8 mouse cellular contexts compared by ENCODE assay signal in genomic region chr11:87578249-87578962, GRCm38 (mm10). TPM values are rescaled to one million over a fixed set of nuclear protein-coding genes. Genes with fewer than 3 reads are reported as not detected.
A peak's percentile ranks its signal among the peaks of the same experiment; 100 is the strongest.
DNase-seq lines count a peak whose midpoint lies in the region; ATAC-seq and TF ChIP-seq lines count a peak whose summit lies in the region.

No protein-coding gene starts in this region.

- intact Hi-C loops in heart, postnatal 14 days (cut with DNase I), result no loop called here

- 0 out of 2 replicates have a peak overlapping the region, but pooled peaks have one; percentile 8 for H3K9ac ChIP-seq in ES-E14 (ENCODE audit: insufficient read depth, low read depth, low read length, poor library complexity, severe bottlenecking)
- H3K9ac ChIP-seq in forebrain, embryonic 14.5 days (ENCODE audit: low read length), result peak overlapping the region; percentile 61
- H3K9ac ChIP-seq in lung, embryonic 14.5 days, result peak overlapping the region; percentile 57

- H3K36me3 ChIP-seq in ES-E14 (ENCODE audit: control insufficient read depth, insufficient read depth, low read length, poor library complexity, severe bottlenecking), result no peaks in the 10 kb centered on the region
- no peaks in the 10 kb centered on the region for H3K36me3 ChIP-seq in forebrain, embryonic 14.5 days (ENCODE audit: control insufficient read depth, insufficient read depth, low read length)
- H3K36me3 ChIP-seq in lung, embryonic 14.5 days (ENCODE audit: insufficient read depth), result no peaks in the 10 kb centered on the region

- under 1% methylated on average over 40 of the region's 40 CpGs for WGBS in forebrain, embryonic 14.5 days
- under 1% methylated on average over 40 of the region's 40 CpGs for WGBS in lung, embryonic 14.5 days

- peaks cover 5 to 16% of the 10 kb centered on the region in 2 experiments; a peak in 2 of 4 replicates for H3K4me1 ChIP-seq in ES-E14 (ENCODE audit: control insufficient read depth in 2 of 2, insufficient read depth in 2 of 2, low read length in 2 of 2, poor library complexity in 1 of 2)
- 0 out of 2 replicates have a peak, but pooled peaks cover 8% of the 10 kb centered on the region for H3K4me1 ChIP-seq in forebrain, embryonic 14.5 days (ENCODE audit: control insufficient read depth, insufficient read depth, low read length)
- H3K4me1 ChIP-seq in lung, embryonic 14.5 days (ENCODE audit: insufficient read depth), result peaks cover 12% of the 10 kb centered on the region

- no peak overlapping the region for H3K27ac ChIP-seq in ES-E14 (ENCODE audit: insufficient read depth, low read depth, low read length, poor library complexity, severe bottlenecking)
- H3K27ac ChIP-seq in forebrain, embryonic 14.5 days (ENCODE audit: low read depth, low read length), result no peak overlapping the region
- peak overlapping the region; percentile 70; the same call in 1 of the 2 replicates for H3K27ac ChIP-seq in lung, embryonic 14.5 days (ENCODE audit: low read depth)

- ATAC-seq in forebrain, embryonic 14.5 days, result peak; percentile 87
- peak; percentile 66 for ATAC-seq in lung, embryonic 14.5 days (ENCODE audit: insufficient read depth)
- peak; percentile 43; the same call in 1 of the 2 replicates for ATAC-seq in neutrophil, adult 5-6 weeks (ENCODE audit: extremely low read depth, insufficient number of reproducible peaks, low FRiP score, poor library complexity, severe bottlenecking)

- peak overlapping the region; percentile 72 for H3K4me2 ChIP-seq in forebrain, embryonic 14.5 days (ENCODE audit: low read length)
- H3K4me2 ChIP-seq in lung, embryonic 14.5 days, result peak overlapping the region; percentile 93

- peak overlapping the region; percentile 60 to 72 for H3K4me3 ChIP-seq in ES-E14 (ENCODE audit: insufficient read depth in 1 of 2, low read depth in 1 of 2, low read length in 2 of 2, poor library complexity in 1 of 2, severe bottlenecking in 1 of 2)
- H3K4me3 ChIP-seq in forebrain, embryonic 14.5 days (ENCODE audit: low read depth, low read length), result peak overlapping the region; percentile 42
- H3K4me3 ChIP-seq in lung, embryonic 14.5 days (ENCODE audit: low read depth, low read length), result peak overlapping the region; percentile 56

- no peak for TF ChIP-seq CTCF in lung, embryonic 14.5 days (IDR thresholded peaks at IDR 0.05; ENCODE audit: low read depth)

- in situ Hi-C loops in ES-E14 (cut with MboI; ENCODE audit: low sequenced_read_pairs in 2 of 2, unreplicated experiment in 2 of 2), result no loop called here

- DNase-seq in ES-E14 (ENCODE audit: low read depth, low spot score), result no peak
- peak; percentile 88 to 89 for DNase-seq in cerebellum, adult 18-20 months
- peak; percentile 49 for DNase-seq in forebrain, embryonic 14.5 days (ENCODE audit: low spot score)
- DNase-seq in heart, postnatal 14 days, result peak; percentile 75 to 77
- DNase-seq in kidney, postnatal 4 days, result peak; percentile 83 to 89
- DNase-seq in lung, embryonic 14.5 days, result peak; percentile 64
- DNase-seq in thymus, adult 18-20 months, result peak; percentile 48 to 49

- no peaks in the 10 kb centered on the region for H3K9me3 ChIP-seq in ES-E14 (ENCODE audit: control insufficient read depth, insufficient read depth, low read depth, low read length)
- H3K9me3 ChIP-seq in forebrain, embryonic 14.5 days (replicated peaks; ENCODE audit: control insufficient read depth, low read length), result no peaks in the 10 kb centered on the region
- no peaks in the 10 kb centered on the region for H3K9me3 ChIP-seq in lung, embryonic 14.5 days (ENCODE audit: low read depth, low read length)

- H3K27me3 ChIP-seq in forebrain, embryonic 14.5 days (replicated peaks; ENCODE audit: control insufficient read depth, insufficient read depth, low read length), result no peaks in the 10 kb centered on the region
- H3K27me3 ChIP-seq in lung, embryonic 14.5 days (ENCODE audit: insufficient read depth, low read length), result no peaks in the 10 kb centered on the region

TF ChIP-seq in ES-E14, 5 proteins besides CTCF, POLR2A, EP300 and RAD21:
- TF ChIP-seq MAFK (IDR thresholded peaks at IDR 0.05; ENCODE audit: insufficient read depth, low read depth, low read length), result no peak
- no peak for TF ChIP-seq ZC3H11A (IDR thresholded peaks at IDR 0.05; ENCODE audit: borderline replicate concordance, low read depth, low read length)
- no peak for TF ChIP-seq CHD2 (IDR thresholded peaks at IDR 0.05; ENCODE audit: low read depth, low read length)
- TF ChIP-seq ZNF384 (IDR thresholded peaks at IDR 0.05; ENCODE audit: low read depth, low read length), result no peak
- TF ChIP-seq HCFC1 (IDR thresholded peaks at IDR 0.05; ENCODE audit: borderline replicate concordance, insufficient read depth, low read length), result no peak

RNA-seq across cellular contexts. Expression of gene Sept4, which starts 9.7 kb away (rescaled TPM):
- total RNA-seq in ES-E14 (2012; rRNA removed), result 6.1 and 6.6 TPM in 2 replicates
- polyA plus RNA-seq in forebrain, embryonic 14.5 days (2014; fragmentation: Nextera tagmentation; extraction: Ambion mirVana), result 16.8 and 19.6 TPM in 2 replicates
- 10 to 100 TPM; 70.3 to 70.8 TPM for total RNA-seq in heart, postnatal 14 days (2021)
- polyA plus RNA-seq in lung, embryonic 14.5 days (2014; fragmentation: Nextera tagmentation; extraction: Ambion mirVana), result 48.5 TPM in 2 replicates
- total RNA-seq in neutrophil, adult 5-6 weeks (2017), result 1.4 and 1.5 TPM in 2 replicates

RNA-seq across cellular contexts. Expression of gene Gm11492, which starts 12.0 kb away (rescaled TPM):
- 0.27 and 0.32 TPM in 2 replicates for total RNA-seq in ES-E14 (2012; rRNA removed)
- not detected in 2 replicates for polyA plus RNA-seq in forebrain, embryonic 14.5 days (2014; fragmentation: Nextera tagmentation; extraction: Ambion mirVana)
- total RNA-seq in heart, postnatal 14 days (2021), result not detected
- not detected in 2 replicates for polyA plus RNA-seq in lung, embryonic 14.5 days (2014; fragmentation: Nextera tagmentation; extraction: Ambion mirVana)
- not detected in 2 replicates for total RNA-seq in neutrophil, adult 5-6 weeks (2017)

RNA-seq across cellular contexts. Expression of gene Mtmr4, which starts 13.6 kb away (rescaled TPM):
- total RNA-seq in ES-E14 (2012; rRNA removed), result 26.2 and 27.7 TPM in 2 replicates
- 45.5 and 59.7 TPM in 2 replicates for polyA plus RNA-seq in forebrain, embryonic 14.5 days (2014; fragmentation: Nextera tagmentation; extraction: Ambion mirVana)
- total RNA-seq in heart, postnatal 14 days (2021), result 10 to 100 TPM; 16.0 to 22.9 TPM
- 41.2 and 43.6 TPM in 2 replicates for polyA plus RNA-seq in lung, embryonic 14.5 days (2014; fragmentation: Nextera tagmentation; extraction: Ambion mirVana)
- 27.7 TPM in 2 replicates for total RNA-seq in neutrophil, adult 5-6 weeks (2017)

RNA-seq across cellular contexts. Expression of gene Hsf5, which starts 38.6 kb away (rescaled TPM):
- total RNA-seq in ES-E14 (2012; rRNA removed), result 0.32 and 0.40 TPM in 2 replicates
- 0.33 and 0.36 TPM in 2 replicates for polyA plus RNA-seq in forebrain, embryonic 14.5 days (2014; fragmentation: Nextera tagmentation; extraction: Ambion mirVana)
- under 1 TPM in 1 of 2 experiments, not detected in 1; 0.07 TPM for total RNA-seq in heart, postnatal 14 days (2021)
- polyA plus RNA-seq in lung, embryonic 14.5 days (2014; fragmentation: Nextera tagmentation; extraction: Ambion mirVana), result 0.38 and 0.41 TPM in 2 replicates
- total RNA-seq in neutrophil, adult 5-6 weeks (2017), result not detected in 2 replicates

Comparison
In these comparisons a context has a peak if more than half of its experiments do, and no peak if none do; other contexts are left out.
1. H3K9ac ChIP-seq: peak in every context shown above with its lines; median percentile 61 in forebrain, embryonic 14.5 days; 57 in lung, embryonic 14.5 days; 8 in ES-E14.